Mouse (Mus musculus) megakaryocyte, adult 5-6 weeks (primary cell): ENCODE results near the gene Rprd1b. TPM values are rescaled to one million over a fixed set of nuclear protein-coding genes. Genes with fewer than 3 reads are reported as not detected.

ENCODE experiments used
- ATAC-seq: 2 replicates; pipeline ENCODE4 v1.8.0; 2016; ENCODE audit warnings: mild to moderate bottlenecking, inconsistent platforms; ENCODE audit not compliant: poor library complexity, severe bottlenecking
- total RNA-seq, 2 experiments: library from RNA; stranded (forward) in 1 of 2; stranded (reverse) in 1 of 2; fragments of 153-499, 151-499 nt in 1 of 2; fragments of 221-1000, 200-1000 nt in 1 of 2; gene quantifications; 2 replicates each; pipeline versions ENCODE4 v1.2.3 to v1.2.4; 2015 to 2017

The Rprd1b gene
- total RNA-seq (2015) = 26.7 and 26.9 TPM in 2 replicates
- 17.0 and 21.7 TPM in 2 replicates for total RNA-seq (2017)

GRCm38 (mm10) chr2:158028354-158028863 lies at the start of gene Rprd1b, which contains the start of gene Tti1:
TSS of gene Rprd1b (plus strand) at chr2:158028497.
TSS of gene Tti1 (minus strand) at chr2:158028433.
- peak; percentile 90 for ATAC-seq

DNA sequence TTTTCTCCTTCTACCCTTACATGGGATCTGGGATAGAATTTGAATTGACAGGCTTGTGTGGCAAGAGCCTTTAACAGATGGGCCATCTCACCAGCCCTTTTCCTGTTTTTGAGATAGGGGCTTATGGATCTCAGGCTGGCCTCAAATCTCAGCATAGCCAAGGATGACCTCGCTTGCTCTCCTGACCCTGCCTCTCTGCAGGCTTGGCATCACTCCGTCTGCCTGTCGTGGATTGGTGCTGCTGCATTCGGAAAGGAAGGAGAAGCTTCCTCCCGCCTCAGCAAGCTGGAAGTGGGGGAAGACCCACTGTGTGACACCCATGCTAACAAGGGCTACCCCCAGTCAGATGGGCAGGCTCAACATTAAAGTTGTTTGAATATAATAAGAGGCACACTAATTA lies 49.1 kb upstream of the Rprd1b start:
- ATAC-seq = no peak

- ATAC-seq = no peak
Observed at GRCm38 (mm10) chr2:157982727-157983126, 45.6 kb upstream of the Rprd1b start.

DNA sequence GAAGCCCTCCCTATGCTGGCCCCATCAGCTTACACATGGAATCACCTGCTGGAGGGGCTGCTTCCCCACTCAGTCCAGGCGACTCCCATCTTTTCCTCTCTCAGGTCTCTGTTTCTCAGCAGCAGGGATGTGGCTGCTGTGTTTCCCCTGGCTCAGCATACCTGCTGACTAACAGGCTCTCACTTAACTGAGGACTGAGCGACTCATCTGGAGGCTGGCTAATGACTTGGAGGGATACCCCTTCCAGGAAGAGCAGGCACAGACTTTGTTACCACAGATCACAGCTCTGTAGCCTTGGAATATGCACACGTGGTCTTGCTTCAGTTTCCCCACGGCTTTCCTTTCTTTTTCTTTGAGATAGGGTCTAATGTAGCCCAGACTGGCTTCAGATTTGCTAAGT lies 45.0 kb upstream of the Rprd1b start:
- no peak for ATAC-seq

DNA sequence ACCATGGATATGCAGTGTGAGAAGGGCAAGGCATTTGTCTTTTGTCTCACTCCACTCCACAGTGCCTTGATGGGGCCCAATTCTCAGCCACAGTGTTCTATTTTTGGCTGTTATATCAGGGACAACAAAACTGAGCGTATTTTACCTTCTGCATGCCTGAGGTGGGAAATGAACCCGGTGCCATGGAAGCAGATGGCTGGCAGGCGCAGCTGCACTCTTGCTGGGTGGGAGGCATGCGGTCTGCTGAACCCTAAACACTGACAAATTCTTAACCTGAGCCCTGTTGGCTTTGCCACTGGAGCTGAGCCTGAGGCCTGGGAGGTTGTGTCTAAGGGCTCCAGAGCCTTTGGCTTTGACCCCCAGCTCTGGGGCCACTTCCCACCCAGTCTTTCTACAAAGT lies 42.7 kb upstream of the Rprd1b start:
- no peak for ATAC-seq

GRCm38 (mm10) chr2:157986235-157986634 lies 42.1 kb upstream of the Rprd1b start:
- ATAC-seq = no peak

GRCm38 (mm10) chr2:157988416-157989190 lies 39.7 kb upstream of the Rprd1b start:
- no peak for ATAC-seq

GRCm38 (mm10) chr2:157989946-157990345 lies 38.4 kb upstream of the Rprd1b start:
- ATAC-seq = no peak; the same call in 1 of the 2 replicates

DNA sequence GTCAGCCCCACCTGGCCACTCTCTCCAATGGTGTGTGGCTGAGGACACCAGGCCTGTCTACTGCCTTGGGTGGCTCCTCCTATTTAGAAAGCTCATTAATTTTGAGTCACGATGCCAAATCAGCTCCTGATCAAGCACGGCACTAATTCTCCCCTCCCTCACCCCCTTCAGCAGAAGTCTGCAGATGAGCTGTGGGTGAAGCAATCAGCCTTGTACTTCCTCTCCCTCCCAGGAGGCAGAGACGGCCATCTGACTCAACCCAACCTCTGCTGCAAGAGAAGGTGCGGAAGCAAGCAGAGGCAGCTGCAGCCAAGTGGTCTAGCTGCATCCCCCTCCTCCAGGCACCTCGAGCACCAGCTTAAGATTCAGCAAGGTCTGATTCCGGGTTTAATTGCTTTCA lies 37.3 kb upstream of the Rprd1b start:
- peak; percentile 98 for ATAC-seq

DNA sequence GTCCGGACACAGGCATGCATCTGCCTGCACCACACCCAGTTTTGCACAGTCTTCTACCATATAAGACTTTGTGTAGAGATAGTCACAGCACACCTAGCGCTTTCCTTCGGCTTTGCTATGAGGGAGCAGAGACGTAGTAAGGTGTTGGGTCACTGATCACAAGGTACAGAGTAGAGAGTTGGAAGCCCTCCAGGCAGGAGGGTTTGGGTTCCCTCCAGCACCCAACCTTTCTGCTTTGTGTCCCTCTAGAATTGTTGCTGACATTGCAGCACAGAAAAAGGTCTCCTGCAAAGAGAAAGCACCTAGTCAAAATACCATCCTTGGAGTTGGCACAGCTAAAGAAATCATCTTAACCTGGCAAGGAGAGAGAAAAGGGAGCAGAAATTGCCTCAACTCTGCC lies 35.8 kb upstream of the Rprd1b start:
- no peak for ATAC-seq

GRCm38 (mm10) chr2:157998817-157999216 lies 29.5 kb upstream of the Rprd1b start:
- no peak for ATAC-seq

DNA sequence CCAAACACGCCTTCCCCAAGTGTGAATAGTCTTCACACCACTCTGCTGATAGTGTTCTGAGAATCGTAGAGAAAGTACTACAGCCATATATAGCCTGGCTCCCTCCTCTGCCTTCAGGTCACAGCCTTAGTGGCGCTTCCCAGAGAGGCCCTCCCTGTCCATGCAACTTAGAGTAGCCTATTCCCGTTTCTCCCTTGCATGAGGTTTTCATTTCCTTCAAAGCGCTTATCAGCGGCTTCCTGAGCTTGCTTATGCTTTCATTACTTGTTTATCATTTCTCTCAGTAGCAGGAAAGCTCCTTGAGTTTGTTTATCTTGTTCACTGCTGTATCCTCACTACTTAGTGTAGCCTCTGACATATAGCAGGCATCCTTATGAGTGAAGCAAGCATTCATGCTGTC lies 23.7 kb upstream of the Rprd1b start:
- no peak for ATAC-seq

- ATAC-seq = no peak
Observed at GRCm38 (mm10) chr2:158005641-158006040, 22.7 kb upstream of the Rprd1b start.

DNA sequence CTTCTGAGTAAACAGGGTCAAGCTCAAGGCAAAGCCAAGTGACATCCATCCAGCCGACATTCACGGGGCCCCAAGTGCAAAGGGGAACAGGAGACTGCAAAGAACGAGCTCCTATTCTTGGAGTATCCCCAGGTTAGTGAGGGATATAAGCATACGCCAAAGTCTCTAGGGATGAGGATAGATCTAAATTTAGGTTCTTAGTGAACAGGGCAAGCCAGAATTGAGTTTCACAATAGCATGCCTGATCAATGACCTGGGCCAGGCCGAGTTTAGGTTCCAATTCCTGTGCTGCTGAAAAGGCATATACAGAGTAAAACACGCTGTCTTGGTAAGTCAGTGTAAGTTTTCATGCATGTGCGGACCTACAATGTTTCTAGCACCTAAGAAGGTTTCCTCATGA lies 18.9 kb upstream of the Rprd1b start:
- no peak for ATAC-seq

DNA sequence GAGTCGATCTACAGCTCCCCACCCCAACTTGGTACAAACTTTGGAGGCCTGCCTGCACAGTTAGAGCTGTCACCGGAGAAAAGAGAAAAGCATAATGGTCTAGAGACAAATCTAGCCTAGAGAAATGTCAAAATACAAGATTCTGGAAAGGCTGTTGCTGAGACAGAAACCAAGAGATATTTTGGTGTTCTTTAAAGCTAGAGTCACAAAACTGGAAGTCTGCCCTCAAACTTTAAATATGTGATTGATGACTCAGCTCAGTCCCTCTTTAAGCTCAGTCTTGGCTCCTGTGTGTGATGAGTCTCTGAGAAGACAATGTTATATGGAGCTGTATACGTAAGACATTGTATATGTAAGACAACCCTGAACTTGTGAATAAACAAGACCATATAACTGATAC lies 15.7 kb upstream of the Rprd1b start:
- no peak for ATAC-seq

- ATAC-seq = no peak
Observed at GRCm38 (mm10) chr2:158017330-158017729, 11.0 kb upstream of the Rprd1b start.

DNA sequence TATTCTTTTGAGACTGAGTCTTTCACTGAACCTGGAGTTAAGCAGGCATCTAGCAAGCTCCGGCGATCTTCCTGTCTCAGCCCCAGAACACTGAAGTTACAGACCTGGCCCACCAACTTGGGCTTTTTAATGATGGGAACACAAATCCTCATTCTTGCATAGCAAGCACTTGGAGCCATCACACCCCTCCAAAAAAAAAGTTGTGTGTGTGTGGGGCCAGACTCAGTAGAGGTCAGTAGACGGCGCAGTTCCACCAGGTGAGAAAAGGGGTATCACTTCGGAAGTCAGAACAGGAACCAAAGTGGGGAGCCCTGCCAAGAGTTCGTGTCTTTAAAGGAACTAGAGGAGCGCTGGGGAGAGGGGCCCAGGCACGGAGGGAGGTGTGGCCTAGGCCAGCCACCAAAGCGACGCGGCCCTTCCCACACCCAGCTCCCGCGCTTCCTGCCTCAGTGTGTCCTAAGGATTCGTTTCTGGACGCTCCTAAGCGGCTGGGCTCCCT lies 393 bp upstream of the Rprd1b start:
- peak; percentile 80 for ATAC-seq

DNA sequence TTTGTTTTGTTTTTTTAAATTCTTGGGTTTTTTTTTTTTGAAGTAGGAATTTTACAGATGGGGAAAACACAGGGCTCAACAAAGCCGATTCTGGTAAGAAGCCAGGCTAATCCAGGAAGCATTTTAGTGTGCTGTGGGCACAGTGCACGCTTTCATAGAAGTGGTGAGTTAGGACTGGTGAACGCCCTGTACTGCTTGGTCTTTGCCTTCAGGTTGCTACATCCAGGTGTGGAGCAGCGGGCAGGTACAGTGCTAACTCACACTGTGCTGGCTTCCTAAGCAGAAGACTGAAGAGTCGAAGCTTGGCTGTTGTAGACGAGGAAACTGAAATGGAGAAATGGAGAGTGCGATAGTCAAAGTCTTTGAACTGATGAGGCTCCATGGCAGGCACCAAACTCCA lies 1.7 kb downstream of the Rprd1b start:
- ATAC-seq = no peak

DNA sequence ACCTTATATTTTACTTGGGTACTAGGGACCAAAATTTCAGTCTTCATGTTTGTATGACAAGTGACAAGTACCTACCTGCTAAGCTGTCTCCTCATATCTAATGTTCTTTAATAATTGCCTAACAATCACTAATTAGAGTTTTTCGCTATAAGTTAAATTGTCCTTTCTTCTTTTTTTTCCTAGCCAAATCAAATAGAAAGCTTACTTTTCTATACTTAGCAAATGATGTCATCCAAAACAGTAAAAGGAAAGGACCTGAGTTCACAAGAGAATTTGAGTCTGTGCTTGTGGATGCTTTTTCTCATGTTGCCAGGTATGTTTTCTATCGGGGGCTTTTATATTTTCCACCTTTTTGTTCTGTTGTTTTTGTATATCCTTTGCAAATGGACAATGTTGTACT lies 7.5 kb downstream of the Rprd1b start:
- ATAC-seq = no peak

DNA sequence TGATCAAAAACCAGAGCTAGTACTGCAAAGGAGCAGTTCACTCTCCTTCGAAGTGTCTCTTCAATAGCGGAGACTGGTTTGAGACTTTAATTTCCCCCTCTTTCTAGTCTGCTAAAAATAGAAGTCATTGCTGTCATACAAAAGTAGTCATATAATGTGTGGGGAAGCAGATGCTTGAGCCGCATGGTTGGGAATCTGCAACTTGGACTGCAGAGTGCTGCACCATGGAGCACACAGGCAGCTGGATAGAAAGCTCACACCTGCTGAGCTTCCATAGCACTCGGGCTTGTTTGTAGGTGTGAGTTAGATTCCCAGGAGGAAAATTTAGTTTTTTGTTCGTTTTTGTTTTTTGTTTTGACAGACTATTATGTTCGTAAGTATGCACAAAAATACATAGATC lies 8.1 kb downstream of the Rprd1b start:
- ATAC-seq = no peak

- no peak for ATAC-seq
Observed at GRCm38 (mm10) chr2:158036953-158037352, 8.7 kb downstream of the Rprd1b start.

- ATAC-seq = no peak
Observed at GRCm38 (mm10) chr2:158037571-158037970, 9.3 kb downstream of the Rprd1b start.
